Mouse (Mus musculus): ENCODE measurements around the gene Caprin1. TPM values are rescaled to one million over a fixed set of nuclear protein-coding genes. Genes with fewer than 3 reads are reported as not detected.

The Caprin1 gene
- 345 and 405 TPM in 2 replicates for polyA plus RNA-seq (2014; fragmentation: Nextera tagmentation; extraction: Ambion mirVana)

DNA sequence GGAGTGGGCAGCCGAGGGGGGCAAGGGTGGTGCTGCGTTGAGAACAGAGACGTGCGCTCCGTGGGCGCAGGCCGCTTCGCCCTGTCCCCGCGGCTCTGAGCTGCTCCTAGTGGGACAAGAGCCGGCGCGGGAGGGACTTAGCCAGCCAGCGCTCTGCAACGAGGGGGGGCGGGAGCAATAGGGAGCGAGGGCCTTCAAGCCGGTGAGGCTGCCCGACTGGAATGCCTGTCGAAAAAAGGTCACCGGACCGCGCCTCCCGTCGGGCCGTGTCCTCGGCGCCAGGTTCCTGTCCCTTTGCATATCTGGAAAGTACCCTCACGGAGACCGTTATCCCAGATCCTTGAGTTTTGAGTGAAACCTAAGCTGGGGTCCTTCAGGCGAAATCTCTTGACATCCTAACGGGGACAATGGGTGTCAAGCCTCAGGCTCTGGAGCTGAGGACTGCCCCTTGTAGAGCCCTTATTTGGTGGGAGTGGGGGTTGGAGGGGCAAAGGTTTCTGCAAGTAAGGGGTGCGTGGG lies at the start of gene Caprin1:
Gene Caprin1 (minus strand): TSS at position 159 of the 519 bp plus-strand sequence.
- H3K4me3 ChIP-seq (ENCODE audit: low read depth, low read length): peak within 1 kb of the TSS; percentile 98
- ATAC-seq (replicated peaks; ENCODE audit: low FRiP score): peak; percentile 92

DNA sequence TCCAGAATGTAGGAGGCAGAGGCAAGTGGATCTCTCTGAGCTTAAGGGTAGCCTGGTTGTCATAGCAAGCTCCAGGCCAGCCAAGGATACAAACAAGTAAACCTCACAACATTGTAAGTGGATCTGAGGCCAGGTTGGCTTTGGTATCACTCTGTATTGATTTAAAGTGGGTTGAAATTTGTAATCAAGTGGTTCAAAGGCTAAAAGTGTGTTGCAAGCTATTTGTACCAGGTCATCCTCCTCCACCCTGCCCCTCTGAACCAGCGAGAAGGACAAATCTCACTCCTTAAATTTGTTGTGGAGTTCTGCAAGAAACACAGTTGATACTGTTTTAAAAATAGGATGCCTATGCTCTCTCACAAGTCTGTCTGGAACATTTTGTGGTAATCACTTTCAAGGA lies 49.4 kb upstream of the Caprin1 start:
- H3K9ac ChIP-seq (ENCODE audit: low read depth, low read length): no peak overlapping the region
- H3K4me2 ChIP-seq: no peak overlapping the region
- H3K4me1 ChIP-seq (replicated peaks; ENCODE audit: control insufficient read depth, insufficient read depth, low read length): no peaks in the 10 kb centered on the region
- DNase-seq (ENCODE audit: low spot score) (no peak), ATAC-seq (replicated peaks; ENCODE audit: low FRiP score) (no peak)
- H3K4me3 ChIP-seq (ENCODE audit: low read depth, low read length): no peak overlapping the region
- H3K36me3 ChIP-seq (ENCODE audit: control insufficient read depth, insufficient read depth, low read length): no peaks in the 10 kb centered on the region
- 82% methylated on average over 1 of the region's 1 CpGs for WGBS
- no peak overlapping the region for H3K27ac ChIP-seq (ENCODE audit: low read depth, low read length)
- no peaks in the 10 kb centered on the region for H3K9me3 ChIP-seq (ENCODE audit: control insufficient read depth, low read length)
- H3K27me3 ChIP-seq (replicated peaks; ENCODE audit: control insufficient read depth, insufficient read depth, low read length): no peaks in the 10 kb centered on the region

More for the DNA sequence above, at the start of gene Caprin1:
- peaks cover 11% of the 10 kb centered on the region; the same call in 1 of the 2 replicates for H3K36me3 ChIP-seq (ENCODE audit: control insufficient read depth, insufficient read depth, low read length)
- peak within 1 kb of the TSS; percentile 100 for H3K27ac ChIP-seq (ENCODE audit: low read depth, low read length)
- peak within 1 kb of the TSS; percentile 63 for H3K4me2 ChIP-seq
- no peaks in the 10 kb centered on the region for H3K9me3 ChIP-seq (ENCODE audit: control insufficient read depth, low read length)
- peak; percentile 99 for DNase-seq (ENCODE audit: low spot score)
- H3K27me3 ChIP-seq (replicated peaks; ENCODE audit: control insufficient read depth, insufficient read depth, low read length): no peaks in the 10 kb centered on the region
- H3K4me1 ChIP-seq (replicated peaks; ENCODE audit: control insufficient read depth, insufficient read depth, low read length): peaks cover 15% of the 10 kb centered on the region
- peak within 1 kb of the TSS; percentile 96 for H3K9ac ChIP-seq (ENCODE audit: low read depth, low read length)
- WGBS: under 1% methylated on average over 33 of the region's 33 CpGs

- DNase-seq (ENCODE audit: low spot score): no peak
Measured at GRCm38 (mm10) chr2:103846271-103846670, 48.8 kb upstream of the Caprin1 start.

DNA sequence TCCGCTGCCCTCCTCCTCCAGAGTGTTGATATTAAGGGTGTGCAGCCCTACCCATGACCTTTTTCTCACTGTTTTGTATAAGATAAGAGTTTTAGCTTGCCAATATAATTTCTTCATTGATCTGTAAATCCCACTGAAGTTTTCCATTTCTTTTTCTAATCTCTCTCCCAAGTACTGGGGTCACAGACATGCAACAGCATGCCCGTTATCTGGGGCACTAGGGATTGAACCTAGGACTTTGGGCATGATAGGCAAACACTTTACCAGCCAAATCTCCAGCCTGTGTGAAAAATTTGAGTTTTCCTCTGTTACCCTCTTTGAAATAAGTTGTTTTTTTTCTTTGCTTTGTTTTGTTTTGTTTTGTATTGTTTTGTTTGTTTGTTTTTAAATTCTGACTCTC lies 46.6 kb upstream of the Caprin1 start:
- no peak for ATAC-seq (replicated peaks; ENCODE audit: low FRiP score)
- Histone ChIP-seq H3K36me3 (ENCODE audit: control insufficient read depth, insufficient read depth, low read length) (no peaks in the 10 kb centered on the region), H3K4me2 (no peak overlapping the region), H3K27me3 (replicated peaks; ENCODE audit: control insufficient read depth, insufficient read depth, low read length) (no peaks in the 10 kb centered on the region), H3K27ac (ENCODE audit: low read depth, low read length) (no peak overlapping the region), H3K9ac (ENCODE audit: low read depth, low read length) (no peak overlapping the region), H3K4me3 (ENCODE audit: low read depth, low read length) (no peak overlapping the region), H3K4me1 (replicated peaks; ENCODE audit: control insufficient read depth, insufficient read depth, low read length) (no peaks in the 10 kb centered on the region), H3K9me3 (ENCODE audit: control insufficient read depth, low read length) (no peaks in the 10 kb centered on the region)
- DNase-seq (ENCODE audit: low spot score): no peak
- WGBS: 77% methylated on average over 2 of the region's 2 CpGs

More at GRCm38 (mm10) chr2:103846271-103846670, 48.8 kb upstream of the Caprin1 start:
- Histone ChIP-seq H3K27ac (ENCODE audit: low read depth, low read length) (no peak overlapping the region), H3K4me1 (replicated peaks; ENCODE audit: control insufficient read depth, insufficient read depth, low read length) (no peaks in the 10 kb centered on the region), H3K9me3 (ENCODE audit: control insufficient read depth, low read length) (no peaks in the 10 kb centered on the region), H3K27me3 (replicated peaks; ENCODE audit: control insufficient read depth, insufficient read depth, low read length) (no peaks in the 10 kb centered on the region), H3K4me2 (no peak overlapping the region), H3K36me3 (ENCODE audit: control insufficient read depth, insufficient read depth, low read length) (no peaks in the 10 kb centered on the region), H3K9ac (ENCODE audit: low read depth, low read length) (no peak overlapping the region), H3K4me3 (ENCODE audit: low read depth, low read length) (no peak overlapping the region)
- 81% methylated on average over 4 of the region's 4 CpGs for WGBS
- ATAC-seq (replicated peaks; ENCODE audit: low FRiP score): no peak

GRCm38 (mm10) chr2:103843321-103843720 lies 45.9 kb upstream of the Caprin1 start:
- Histone ChIP-seq H3K36me3 (ENCODE audit: control insufficient read depth, insufficient read depth, low read length) (no peaks in the 10 kb centered on the region), H3K9me3 (ENCODE audit: control insufficient read depth, low read length) (no peaks in the 10 kb centered on the region), H3K4me1 (replicated peaks; ENCODE audit: control insufficient read depth, insufficient read depth, low read length) (no peaks in the 10 kb centered on the region), H3K27me3 (replicated peaks; ENCODE audit: control insufficient read depth, insufficient read depth, low read length) (no peaks in the 10 kb centered on the region), H3K9ac (ENCODE audit: low read depth, low read length) (no peak overlapping the region), H3K4me3 (ENCODE audit: low read depth, low read length) (no peak overlapping the region), H3K27ac (ENCODE audit: low read depth, low read length) (no peak overlapping the region), H3K4me2 (no peak overlapping the region)
- ATAC-seq (replicated peaks; ENCODE audit: low FRiP score) (no peak), DNase-seq (ENCODE audit: low spot score) (no peak)
- WGBS: 92% methylated on average over 13 of the region's 13 CpGs

DNA sequence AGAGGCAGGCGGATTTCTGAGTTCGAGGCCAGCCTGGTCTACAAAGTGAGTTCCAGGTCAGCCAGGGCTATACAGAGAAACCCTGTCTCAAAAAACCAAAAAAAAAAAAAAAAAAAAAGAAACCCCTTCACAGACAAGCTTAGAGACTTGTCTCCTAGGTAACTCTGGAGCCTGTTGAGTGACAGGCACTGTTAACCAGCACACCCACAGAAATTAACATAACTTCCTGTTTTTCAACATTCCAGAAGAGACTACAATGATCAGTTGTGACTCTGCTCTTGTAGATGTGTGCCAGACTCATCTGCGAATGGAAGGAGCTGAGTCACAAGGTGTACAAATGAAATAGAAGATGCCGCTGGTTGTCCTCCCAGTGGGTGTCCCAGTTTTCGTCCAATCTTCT lies 44.9 kb upstream of the Caprin1 start:
- H3K4me3 ChIP-seq (ENCODE audit: low read depth, low read length): no peak overlapping the region
- no peaks in the 10 kb centered on the region for H3K9me3 ChIP-seq (ENCODE audit: control insufficient read depth, low read length)
- no peaks in the 10 kb centered on the region for H3K36me3 ChIP-seq (ENCODE audit: control insufficient read depth, insufficient read depth, low read length)
- WGBS: 80% methylated on average over 4 of the region's 5 CpGs
- no peaks in the 10 kb centered on the region for H3K4me1 ChIP-seq (replicated peaks; ENCODE audit: control insufficient read depth, insufficient read depth, low read length)
- H3K4me2 ChIP-seq: no peak overlapping the region
- H3K27me3 ChIP-seq (replicated peaks; ENCODE audit: control insufficient read depth, insufficient read depth, low read length): no peaks in the 10 kb centered on the region
- H3K9ac ChIP-seq (ENCODE audit: low read depth, low read length): no peak overlapping the region
- DNase-seq (ENCODE audit: low spot score) (no peak), ATAC-seq (replicated peaks; ENCODE audit: low FRiP score) (no peak)
- no peak overlapping the region for H3K27ac ChIP-seq (ENCODE audit: low read depth, low read length)

GRCm38 (mm10) chr2:103838483-103838882 lies 41.0 kb upstream of the Caprin1 start:
- ATAC-seq (replicated peaks; ENCODE audit: low FRiP score): no peak
- Histone ChIP-seq H3K4me2 (no peak overlapping the region), H3K36me3 (ENCODE audit: control insufficient read depth, insufficient read depth, low read length) (no peaks in the 10 kb centered on the region), H3K9me3 (ENCODE audit: control insufficient read depth, low read length) (no peaks in the 10 kb centered on the region), H3K27ac (ENCODE audit: low read depth, low read length) (no peak overlapping the region), H3K4me3 (ENCODE audit: low read depth, low read length) (no peak overlapping the region), H3K4me1 (replicated peaks; ENCODE audit: control insufficient read depth, insufficient read depth, low read length) (peaks cover 2% of the 10 kb centered on the region), H3K27me3 (replicated peaks; ENCODE audit: control insufficient read depth, insufficient read depth, low read length) (no peaks in the 10 kb centered on the region), H3K9ac (ENCODE audit: low read depth, low read length) (no peak overlapping the region)
- WGBS: 60% methylated on average over 3 of the region's 3 CpGs
- no peak for DNase-seq (ENCODE audit: low spot score)

GRCm38 (mm10) chr2:103837166-103837565 lies 39.7 kb upstream of the Caprin1 start:
- Histone ChIP-seq H3K27me3 (replicated peaks; ENCODE audit: control insufficient read depth, insufficient read depth, low read length) (no peaks in the 10 kb centered on the region), H3K9ac (ENCODE audit: low read depth, low read length) (no peak overlapping the region), H3K4me1 (replicated peaks; ENCODE audit: control insufficient read depth, insufficient read depth, low read length) (peaks cover 9% of the 10 kb centered on the region), H3K9me3 (ENCODE audit: control insufficient read depth, low read length) (no peaks in the 10 kb centered on the region), H3K27ac (ENCODE audit: low read depth, low read length) (no peak overlapping the region), H3K4me3 (ENCODE audit: low read depth, low read length) (no peak overlapping the region), H3K4me2 (no peak overlapping the region), H3K36me3 (ENCODE audit: control insufficient read depth, insufficient read depth, low read length) (no peaks in the 10 kb centered on the region)
- 77% methylated on average over 4 of the region's 4 CpGs for WGBS
- ATAC-seq (replicated peaks; ENCODE audit: low FRiP score): no peak
- no peak for DNase-seq (ENCODE audit: low spot score)

- DNase-seq (ENCODE audit: low spot score): no peak
- Histone ChIP-seq H3K9ac (ENCODE audit: low read depth, low read length) (no peak overlapping the region), H3K4me3 (ENCODE audit: low read depth, low read length) (no peak overlapping the region), H3K36me3 (ENCODE audit: control insufficient read depth, insufficient read depth, low read length) (no peaks in the 10 kb centered on the region), H3K9me3 (ENCODE audit: control insufficient read depth, low read length) (no peaks in the 10 kb centered on the region), H3K4me1 (replicated peaks; ENCODE audit: control insufficient read depth, insufficient read depth, low read length) (peaks cover 9% of the 10 kb centered on the region), H3K27ac (ENCODE audit: low read depth, low read length) (no peak overlapping the region), H3K4me2 (no peak overlapping the region), H3K27me3 (replicated peaks; ENCODE audit: control insufficient read depth, insufficient read depth, low read length) (no peaks in the 10 kb centered on the region)
- 81% methylated on average over 11 of the region's 11 CpGs for WGBS
- no peak for ATAC-seq (replicated peaks; ENCODE audit: low FRiP score)
Measured at GRCm38 (mm10) chr2:103835614-103836395, 38.4 kb upstream of the Caprin1 start.
